Mouse (Mus musculus): Measurements from ENCODE around the gene Abcb9.
A peak's percentile ranks its signal among the peaks of the same experiment; 100 is the strongest.

Abcb9 gene

GRCm38 (mm10) chr5:124029220-124030035 lies 66.2 kb downstream of the Abcb9 start:
- DNase-seq, result no peak

- no peak for DNase-seq
Observed at GRCm38 (mm10) chr5:124028680-124029079, 66.9 kb downstream of the Abcb9 start.

- no peak for DNase-seq
Observed at GRCm38 (mm10) chr5:124027702-124028470, 67.7 kb downstream of the Abcb9 start.

- no peak for DNase-seq
Observed at GRCm38 (mm10) chr5:124026568-124026967, 69.0 kb downstream of the Abcb9 start.

- DNase-seq, result no peak
Observed at GRCm38 (mm10) chr5:124025587-124026441, 69.8 kb downstream of the Abcb9 start.

GRCm38 (mm10) chr5:124025146-124025545 lies 70.5 kb downstream of the Abcb9 start:
- DNase-seq, result peak; percentile 44

- peak; percentile 28 for DNase-seq
Observed at GRCm38 (mm10) chr5:124024677-124025076, 70.9 kb downstream of the Abcb9 start.

GRCm38 (mm10) chr5:124022365-124022764 lies 73.2 kb downstream of the Abcb9 start:
- DNase-seq, result no peak

GRCm38 (mm10) chr5:124021701-124022100 lies 73.9 kb downstream of the Abcb9 start:
- no peak for DNase-seq

- DNase-seq, result no peak
Observed at GRCm38 (mm10) chr5:124021148-124021547, 74.5 kb downstream of the Abcb9 start.

GRCm38 (mm10) chr5:124019348-124020216 lies 76.0 kb downstream of the Abcb9 start:
- no peak for DNase-seq

- DNase-seq, result no peak
Observed at GRCm38 (mm10) chr5:124018651-124019050, 76.9 kb downstream of the Abcb9 start.

GRCm38 (mm10) chr5:124017941-124018340 lies 77.7 kb downstream of the Abcb9 start:
- no peak for DNase-seq

- DNase-seq, result no peak
Observed at GRCm38 (mm10) chr5:124016291-124016821, 79.2 kb downstream of the Abcb9 start.

GRCm38 (mm10) chr5:124015727-124016126 lies 79.9 kb downstream of the Abcb9 start:
- no peak for DNase-seq

- DNase-seq, result no peak
Observed at GRCm38 (mm10) chr5:124014791-124015251, 80.8 kb downstream of the Abcb9 start.

- DNase-seq, result no peak
Observed at GRCm38 (mm10) chr5:124014180-124014579, 81.4 kb downstream of the Abcb9 start.

GRCm38 (mm10) chr5:124013747-124014146 lies 81.9 kb downstream of the Abcb9 start:
- no peak for DNase-seq

- no peak for DNase-seq
Observed at GRCm38 (mm10) chr5:124012885-124013284, 82.7 kb downstream of the Abcb9 start.

- no peak for DNase-seq
Observed at GRCm38 (mm10) chr5:124011927-124012326, 83.7 kb downstream of the Abcb9 start.
